Mouse (Mus musculus) ES-CJ7 (cell line): Measurements from ENCODE around the gene Izumo1r.

ENCODE experiments used
- DNase-seq: peaks from one replicate; pipeline ENCODE4 v3.0.0; 2011; ENCODE audit warnings: low read depth, low spot score

Izumo1r gene

GRCm38 (mm10) chr9:14904741-14905475 lies 1.2 kb upstream of the Izumo1r start:
- no peak for DNase-seq

GRCm38 (mm10) chr9:14903006-14903405 lies 743 bp downstream of the Izumo1r start:
- no peak for DNase-seq

- no peak for DNase-seq
Observed at GRCm38 (mm10) chr9:14902416-14902815, 1.3 kb downstream of the Izumo1r start.

- no peak for DNase-seq
Observed at GRCm38 (mm10) chr9:14901757-14902156, 2.0 kb downstream of the Izumo1r start.

- no peak for DNase-seq
Observed at GRCm38 (mm10) chr9:14897102-14897501, 6.6 kb downstream of the Izumo1r start.

- DNase-seq, result no peak
Observed at GRCm38 (mm10) chr9:14895237-14895835, 8.4 kb downstream of the Izumo1r start.

- peak; percentile 31 for DNase-seq
Observed at GRCm38 (mm10) chr9:14894628-14895027, 9.1 kb downstream of the Izumo1r start.

- DNase-seq, result no peak
Observed at GRCm38 (mm10) chr9:14893388-14893787, 10.4 kb downstream of the Izumo1r start.

GRCm38 (mm10) chr9:14891891-14892290 lies 11.9 kb downstream of the Izumo1r start:
- DNase-seq, result no peak

GRCm38 (mm10) chr9:14890699-14891098 lies 13.1 kb downstream of the Izumo1r start:
- peak; percentile 55 for DNase-seq

GRCm38 (mm10) chr9:14888671-14889070 lies 15.1 kb downstream of the Izumo1r start:
- no peak for DNase-seq

- DNase-seq, result no peak
Observed at GRCm38 (mm10) chr9:14887787-14888382, 15.9 kb downstream of the Izumo1r start.

- no peak for DNase-seq
Observed at GRCm38 (mm10) chr9:14885954-14886353, 17.8 kb downstream of the Izumo1r start.

GRCm38 (mm10) chr9:14885151-14885550 lies 18.6 kb downstream of the Izumo1r start:
- no peak for DNase-seq

- no peak for DNase-seq
Observed at GRCm38 (mm10) chr9:14884641-14885040, 19.1 kb downstream of the Izumo1r start.

GRCm38 (mm10) chr9:14876566-14876965 lies 27.2 kb downstream of the Izumo1r start:
- peak; percentile 71 for DNase-seq

- no peak for DNase-seq
Observed at GRCm38 (mm10) chr9:14875743-14876507, 27.8 kb downstream of the Izumo1r start.

- no peak for DNase-seq
Observed at GRCm38 (mm10) chr9:14872181-14872930, 31.4 kb downstream of the Izumo1r start.

- DNase-seq, result no peak
Observed at GRCm38 (mm10) chr9:14871536-14871935, 32.2 kb downstream of the Izumo1r start.

- DNase-seq, result no peak
Observed at GRCm38 (mm10) chr9:14870802-14871201, 32.9 kb downstream of the Izumo1r start.

GRCm38 (mm10) chr9:14870377-14870776 lies 33.4 kb downstream of the Izumo1r start:
- DNase-seq, result no peak
